Mouse (Mus musculus): Measurements from ENCODE around the gene Cryab.

- TF ChIP-seq POLR2A (IDR thresholded peaks at IDR 0.05; ENCODE audit: borderline replicate concordance, insufficient read depth, low read length) (no peak), CTCF (IDR thresholded peaks at IDR 0.05; ENCODE audit: borderline replicate concordance, insufficient read depth, low read depth, low read length) (no peak)
Observed at GRCm38 (mm10) chr9:50774026-50774462, 22.9 kb downstream of the Cryab start.
